Comparison of ENCODE assay signal across 29 mouse cellular contexts in genomic region chr13:44728145-44728880, GRCm38 (mm10). TPM values are rescaled to one million over a fixed set of nuclear protein-coding genes. Genes with fewer than 3 reads are reported as not detected.
DNase-seq lines count a peak whose midpoint lies in the region; ATAC-seq and TF ChIP-seq lines count a peak whose summit lies in the region.
"Had no signal": no experiment of that assay in that cellular context is flagged by ENCODE, and none has a peak within 500 bp of the region (broad histone marks: within the 10 kb centered on the region; RNA-seq: fewer than 3 reads in every experiment).

No protein-coding gene starts in this region.

- H3K36me3 ChIP-seq in liver, embryonic 11.5 days (ENCODE audit: control insufficient read depth, insufficient read depth, low read length), result no peaks in the 10 kb centered on the region
- no peaks in the 10 kb centered on the region for H3K36me3 ChIP-seq in CH12.LX (replicated peaks in 1 of 2; ENCODE audit: control insufficient read depth in 1 of 2, insufficient read depth in 1 of 2, low read length in 1 of 2)
- H3K36me3 ChIP-seq: heart, embryonic 15.5 days; hindbrain, embryonic 12.5 days; intestine, embryonic 15.5 days; stomach, embryonic 15.5 days had no signal

- H3K27ac ChIP-seq in liver, embryonic 11.5 days (ENCODE audit: low read depth, low read length), result no peak overlapping the region
- H3K27ac ChIP-seq in CH12.LX (ENCODE audit: insufficient read depth, low read depth), result no peak overlapping the region
- H3K27ac ChIP-seq: heart, adult 2 months; hindbrain, embryonic 12.5 days; hindbrain, postnatal 0 days had no signal

- peak overlapping the region; percentile 89; the same call in 1 of the 2 replicates for H3K4me2 ChIP-seq in liver, embryonic 11.5 days
- no peak overlapping the region for H3K4me2 ChIP-seq in CH12.LX (ENCODE audit: insufficient read depth, low read depth, poor library complexity, severe bottlenecking)

- no peak for DNase-seq in liver, embryonic 11.5 days (ENCODE audit: low spot score)
- DNase-seq in liver (no peak), CH12.LX (ENCODE audit: extremely low read depth) (no peak), ES-CJ7 (ENCODE audit: low read depth, low spot score) (peak; percentile 95), adipocyte (ENCODE audit: low spot score) (peak; percentile 9)
- no peak for DNase-seq in gastrocnemius, postnatal 25 days
- DNase-seq in thymus, postnatal 25 days, result no peak
- DNase-seq in kidney, postnatal 25 days, result no peak
- DNase-seq: adrenal gland, adult 8-10 months; cerebellum, adult 8-10 months; gastrocnemius, adult 2 months; heart, adult 2 months; heart, postnatal 36 days; kidney, adult 2 months; kidney, postnatal 4 days; layer of hippocampus, postnatal 36 days; left cerebral cortex, postnatal 4 days; lung, adult 18-20 months; lung, postnatal 4 days; right cerebral cortex, postnatal 14 days had no signal

- peaks cover 15% of the 10 kb centered on the region for H3K79me2 ChIP-seq in CH12.LX (replicated peaks; ENCODE audit: control insufficient read depth, extremely low read depth, insufficient read depth, poor library complexity, severe bottlenecking)

- no peak for TF ChIP-seq CTCF in CH12.LX (conservative IDR thresholded peaks at IDR 0.05 in 1 of 2, IDR thresholded peaks at IDR 0.05 in 1 of 2; ENCODE audit: low read depth in 2 of 2, low read length in 2 of 2)

- in situ Hi-C loops in CH12.LX (cut with MboI; ENCODE audit: low pct_ligation_motif_present, low pct_unique_long_range_greater_than_20kb, low sequenced_read_pairs), result loop anchor here (10.0 to 25.0 kb wide), 2 partner anchors 144 to 866 kb away; no protein-coding TSS in a partner anchor

- no peak for TF ChIP-seq POLR2A in CH12.LX (IDR thresholded peaks at IDR 0.05; ENCODE audit: low read depth, low read length)

- WGBS in liver, embryonic 11.5 days, result 72% methylated on average over 1 of the region's 1 CpGs

- no peak overlapping the region for H3K9ac ChIP-seq in liver, embryonic 11.5 days (ENCODE audit: low read depth, low read length)
- no peak overlapping the region for H3K9ac ChIP-seq in CH12.LX (ENCODE audit: insufficient read depth, low read depth)
- H3K9ac ChIP-seq: hindbrain, embryonic 12.5 days; stomach, embryonic 15.5 days had no signal

- no peak overlapping the region for H3K4me3 ChIP-seq in liver, embryonic 11.5 days (ENCODE audit: low read depth, low read length)
- no peak overlapping the region for H3K4me3 ChIP-seq in CH12.LX (replicated peaks in 1 of 3; ENCODE audit: low read depth in 2 of 3, low read length in 2 of 3, poor library complexity in 1 of 3)
- H3K4me3 ChIP-seq: heart, adult 2 months had no signal

- no peaks in the 10 kb centered on the region for H3K9me3 ChIP-seq in liver, embryonic 11.5 days (ENCODE audit: control insufficient read depth, low read length)
- H3K9me3 ChIP-seq in CH12.LX (replicated peaks; ENCODE audit: low read length), result no peaks in the 10 kb centered on the region
- H3K9me3 ChIP-seq: heart, embryonic 15.5 days; hindbrain, embryonic 12.5 days; intestine, embryonic 15.5 days; stomach, embryonic 15.5 days had no signal

- no peaks in the 10 kb centered on the region for H3K27me3 ChIP-seq in liver, embryonic 11.5 days (replicated peaks; ENCODE audit: control insufficient read depth, insufficient read depth, low read length)
- H3K27me3 ChIP-seq in CH12.LX (replicated peaks), result no peaks in the 10 kb centered on the region
- H3K27me3 ChIP-seq: heart, embryonic 15.5 days; hindbrain, embryonic 12.5 days; intestine, embryonic 15.5 days; stomach, embryonic 15.5 days had no signal

- no peak for TF ChIP-seq EP300 in CH12.LX (IDR thresholded peaks at IDR 0.05; ENCODE audit: low read length)

- H3K4me1 ChIP-seq in liver, embryonic 11.5 days (replicated peaks; ENCODE audit: control insufficient read depth, insufficient read depth, low read length), result no peaks in the 10 kb centered on the region
- H3K4me1 ChIP-seq in CH12.LX (ENCODE audit: control insufficient read depth in 1 of 2, insufficient read depth in 2 of 2), result peaks cover 2 to 25% of the 10 kb centered on the region in 2 experiments; a peak in 3 of 4 replicates
- H3K4me1 ChIP-seq: intestine, embryonic 15.5 days had no signal

- no peak for TF ChIP-seq RAD21 in CH12.LX (IDR thresholded peaks at IDR 0.05; ENCODE audit: low read depth, low read length)

- ATAC-seq in liver, embryonic 11.5 days (replicated peaks; ENCODE audit: low FRiP score), result no peak
- ATAC-seq: activated CD4-positive, CD25-positive, alpha-beta regulatory T cell, adult 4 months; forebrain, embryonic 16.5 days; hindbrain, postnatal 0 days; intestine, embryonic 15.5 days; lung, postnatal 0 days; midbrain, embryonic 16.5 days had no signal

- dilution Hi-C loops in CH12.LX (cut with MboI; ENCODE audit: extremely low pct_ligation_motif_present, extremely low pct_unique_long_range_greater_than_20kb, low sequenced_read_pairs), result no loop called here

TF ChIP-seq in CH12.LX, 34 proteins besides CTCF, POLR2A, EP300 and RAD21:
- no peak for TF ChIP-seq CHD1 (IDR thresholded peaks at IDR 0.05; ENCODE audit: low read depth, low read length)
- TF ChIP-seq ZNF384 (IDR thresholded peaks at IDR 0.05; ENCODE audit: low read depth, low read length), result peak; percentile 78
- TF ChIP-seq MAZ (IDR thresholded peaks at IDR 0.05; ENCODE audit: low read depth, low read length), result no peak

RNA-seq across cellular contexts. Expression of gene Jarid2, which starts 1.0 kb away (rescaled TPM):
- 19.2 and 19.6 TPM in 2 replicates for polyA plus RNA-seq in liver, embryonic 11.5 days (2014; fragmentation: Nextera tagmentation; extraction: Ambion mirVana)
- total RNA-seq in CH12.LX (2012; rRNA removed) (3.2 and 4.5 TPM in 2 replicates), CH12.LX (2014; rRNA removed) (6.1 and 7.8 TPM in 2 replicates)
- 10.9 and 14.2 TPM in 2 replicates for polyA plus RNA-seq in CH12.LX (2012; ENCODE audit: insufficient read length, low read depth)
- 10 to 100 TPM; 23.0 to 27.5 TPM for total RNA-seq in gastrocnemius, postnatal 25 days (2021)

Comparison
In these comparisons a context has a peak if more than half of its experiments do, and no peak if none do; other contexts are left out.
1. DNase-seq: peak in ES-CJ7 (single experiment) and adipocyte (single experiment); none in liver, embryonic 11.5 days (single experiment), liver (single experiment), CH12.LX (single experiment), gastrocnemius, postnatal 25 days (single experiment), thymus, postnatal 25 days (single experiment) and kidney, postnatal 25 days (0 of 2).